Mouse (Mus musculus) CH12.LX (cell line): ENCODE measurements around the gene Btbd9. TPM values are rescaled to one million over a fixed set of nuclear protein-coding genes. Genes with fewer than 3 reads are reported as not detected.

Experiments used
- DNase-seq: peaks from one replicate; pipeline ENCODE4 v3.0.0-alpha.2; 2013; ENCODE audit errors: extremely low read depth
- H3K27ac ChIP-seq: 2 replicates; pipeline ENCODE4 v1.5.1; 2012; ENCODE audit warnings: low read depth, mild to moderate bottlenecking, control low read depth, moderate library complexity; ENCODE audit not compliant: insufficient read depth
- H3K27me3 ChIP-seq: replicated peaks from 2 replicates; pipeline ENCODE3; 2012; ENCODE audit warnings: inconsistent platforms
- H3K36me3 ChIP-seq, 2 experiments: replicated peaks in 1 of 2; 2 replicates each; pipeline versions ENCODE3 to v1.6.1; 2012; ENCODE audit warnings: inconsistent platforms in 1 of 2, low read length in 1 of 2, mild to moderate bottlenecking in 1 of 2, mixed read lengths in 1 of 2, moderate library complexity in 1 of 2; ENCODE audit not compliant: control insufficient read depth in 1 of 2, insufficient read depth in 1 of 2
- H3K4me1 ChIP-seq, 2 experiments: 2 replicates each; pipeline ENCODE4 v1.6.1; 2012; ENCODE audit warnings: inconsistent platforms in 1 of 2, moderate library complexity in 1 of 2; ENCODE audit not compliant: insufficient read depth in 2 of 2, control insufficient read depth in 1 of 2
- H3K4me2 ChIP-seq: 2 replicates; pipeline ENCODE4 v1.6.1; 2012; ENCODE audit warnings: low read depth, mild to moderate bottlenecking, control low read depth; ENCODE audit not compliant: poor library complexity, insufficient read depth, severe bottlenecking
- H3K4me3 ChIP-seq, 3 experiments: fragments of 150-350 bp in 1 of 3; sonication (generic) in 1 of 3; replicated peaks in 1 of 3; 2 replicates each; pipeline versions ENCODE3 to v1.5.1; 2011 to 2012; ENCODE audit warnings: low read depth in 2 of 3, low read length in 2 of 3, mild to moderate bottlenecking in 2 of 3, moderate library complexity in 2 of 3, control low read depth in 1 of 3, improper control_type of control experiment in 1 of 3, inconsistent platforms in 1 of 3, mixed read lengths in 1 of 3; ENCODE audit not compliant: poor library complexity in 1 of 3
- H3K79me2 ChIP-seq: replicated peaks from 2 replicates; pipeline ENCODE4 v1.6.1; 2012; ENCODE audit warnings: mild to moderate bottlenecking, moderate library complexity; ENCODE audit not compliant: control insufficient read depth, poor library complexity, insufficient read depth, severe bottlenecking; ENCODE audit errors: extremely low read depth
- H3K9ac ChIP-seq: 2 replicates; pipeline ENCODE4 v1.6.1; 2012; ENCODE audit warnings: low read depth, mild to moderate bottlenecking, control low read depth, moderate library complexity; ENCODE audit not compliant: insufficient read depth
- H3K9me3 ChIP-seq: replicated peaks from 2 replicates; pipeline ENCODE3; 2012; ENCODE audit warnings: low read length, inconsistent platforms, mixed read lengths
- CHD1 ChIP-seq: IDR thresholded peaks from 2 replicates; pipeline ENCODE4 v1.6.1; 2012; ENCODE audit warnings: low read depth, low read length, improper control_type of control experiment, inconsistent platforms
- CTCF ChIP-seq, 2 experiments: IDR thresholded peaks in 1 of 2; conservative IDR thresholded peaks in 1 of 2; 2 replicates each; pipeline ENCODE4 v1.5.1; 2011 to 2012; ENCODE audit warnings: low read depth in 2 of 2, low read length in 2 of 2, improper control_type of control experiment in 1 of 2, inconsistent platforms in 1 of 2, mild to moderate bottlenecking in 1 of 2, moderate library complexity in 1 of 2
- ELF1 ChIP-seq: IDR thresholded peaks from 2 replicates; pipeline ENCODE4 v1.6.1; 2014; ENCODE audit warnings: low read depth, mild to moderate bottlenecking, inconsistent platforms, low read length, improper control_type of control experiment
- ETS1 ChIP-seq: conservative IDR thresholded peaks from 2 replicates; pipeline ENCODE4 v1.6.1; 2012; ENCODE audit warnings: low read depth, mild to moderate bottlenecking, inconsistent platforms, low read length, improper control_type of control experiment, moderate library complexity
- HCFC1 ChIP-seq: IDR thresholded peaks from 2 replicates; pipeline ENCODE4 v1.6.1; 2012; ENCODE audit warnings: low read depth, mild to moderate bottlenecking, inconsistent platforms, low read length, improper control_type of control experiment
- IRF4 ChIP-seq: IDR thresholded peaks from 2 replicates; pipeline ENCODE4 v1.6.1; 2014; ENCODE audit warnings: low read depth, mild to moderate bottlenecking, inconsistent platforms, low read length, improper control_type of control experiment
- JUND ChIP-seq: conservative IDR thresholded peaks from 2 replicates; pipeline ENCODE4 v1.6.1; 2011; ENCODE audit warnings: low read depth, low read length, improper control_type of control experiment
- MAX ChIP-seq: IDR thresholded peaks from 2 replicates; pipeline ENCODE4 v1.6.1; 2011; ENCODE audit warnings: low read length, improper control_type of control experiment
- MEF2A ChIP-seq: IDR thresholded peaks from 2 replicates; pipeline ENCODE4 v1.6.1; 2014; ENCODE audit warnings: low read depth, mild to moderate bottlenecking, inconsistent platforms, low read length, improper control_type of control experiment, borderline replicate concordance
- MYC ChIP-seq: IDR thresholded peaks from 2 replicates; pipeline ENCODE4 v1.6.1; 2011; ENCODE audit warnings: low read depth, mild to moderate bottlenecking, improper control_type of control experiment, low read length
- RAD21 ChIP-seq: IDR thresholded peaks from 2 replicates; pipeline ENCODE4 v1.6.1; 2011; ENCODE audit warnings: low read depth, mild to moderate bottlenecking, low read length, improper control_type of control experiment, moderate library complexity
- RCOR1 ChIP-seq: conservative IDR thresholded peaks from 2 replicates; pipeline ENCODE4 v1.6.1; 2012; ENCODE audit warnings: low read depth, mild to moderate bottlenecking, inconsistent platforms, low read length, improper control_type of control experiment
- TBP ChIP-seq: conservative IDR thresholded peaks from 2 replicates; pipeline ENCODE4 v1.6.1; 2011; ENCODE audit warnings: low read depth, low read length, improper control_type of control experiment
- TCF12 ChIP-seq: IDR thresholded peaks from 2 replicates; pipeline ENCODE4 v1.6.1; 2014; ENCODE audit warnings: low read depth, mild to moderate bottlenecking, inconsistent platforms, low read length, improper control_type of control experiment
- USF1 ChIP-seq: IDR thresholded peaks from 2 replicates; pipeline ENCODE4 v1.6.1; 2014; ENCODE audit warnings: low read depth, mild to moderate bottlenecking, inconsistent platforms, low read length, improper control_type of control experiment
- ZMIZ1 ChIP-seq: IDR thresholded peaks from 2 replicates; pipeline ENCODE4 v1.6.1; 2012; ENCODE audit warnings: low read depth, mild to moderate bottlenecking, inconsistent platforms, low read length, improper control_type of control experiment
- dilution Hi-C: fragments of 300-500 bp; cut with MboI; formaldehyde crosslinking; loops from 2 replicates; pipeline ENCODE4 v1.14.3; 2020; ENCODE audit warnings: low sequenced_read_pairs; ENCODE audit not compliant: extremely low pct_unique_long_range_greater_than_20kb, extremely low pct_ligation_motif_present
- in situ Hi-C: fragments of 300-500 bp; cut with MboI; formaldehyde crosslinking; loops from 3 replicates; pipeline ENCODE4 v1.14.3; 2019; ENCODE audit warnings: low sequenced_read_pairs, low pct_ligation_motif_present, low pct_unique_long_range_greater_than_20kb, mixed read lengths
- polyA plus RNA-seq: library from polyadenylated mRNA; unstranded; fragments of >175 nt; gene quantifications from 2 replicates; pipeline ENCODE4 v1.2.1, GENCODE M21; 2012; ENCODE audit warnings: low read depth; ENCODE audit not compliant: insufficient read length
- total RNA-seq, 2 experiments: library from RNA; depleted of rRNA; stranded (reverse); fragments of 300-350 nt in 1 of 2; fragments of >200 nt in 1 of 2; gene quantifications; 2 replicates each; pipeline ENCODE4 v1.2.3; 2012 to 2014

Gene Btbd9
- total and polyA plus RNA-seq, 3 experiments = 19.3 to 25.4 (median 20.0) TPM

DNA sequence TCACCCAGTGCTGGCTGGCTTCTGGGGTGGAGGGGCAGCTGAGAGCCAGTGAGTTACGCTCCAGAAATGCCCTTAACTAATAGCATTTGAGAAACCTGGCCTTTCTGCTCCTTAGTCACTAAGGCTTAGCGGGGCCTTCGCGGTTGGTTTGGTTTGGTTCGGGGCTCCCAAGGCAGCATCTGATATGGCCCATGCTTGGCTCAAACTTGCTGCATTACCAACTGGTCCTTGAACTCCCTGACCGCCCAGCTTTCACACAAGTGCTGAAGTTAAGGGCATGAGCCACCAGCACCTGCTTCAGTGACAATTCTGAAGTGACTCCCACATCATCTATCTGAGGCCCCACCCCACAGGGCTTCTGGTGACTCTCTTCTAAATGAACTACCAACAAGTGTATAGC, 28.0 kb upstream of the Btbd9 start:
- Histone ChIP-seq H3K27ac (no peak overlapping the region), H3K79me2 (0 out of 2 replicates have a peak, but pooled peaks cover 3% of the 10 kb centered on the region), H3K4me2 (no peak overlapping the region), H3K9ac (no peak overlapping the region), H3K9me3 (no peaks in the 10 kb centered on the region), H3K4me1 (peaks cover 0 to 17% of the 10 kb centered on the region in 2 experiments; a peak in 2 of 4 replicates)
- in situ Hi-C loops = no loop called here
- dilution Hi-C loops = no loop called here
- TF ChIP-seq HCFC1 (no peak), TCF12 (no peak), ELF1 (no peak), TBP (no peak)
- TF ChIP-seq, all 38 proteins: peak for 0
- no peak overlapping the region for H3K4me3 ChIP-seq
- no peak for DNase-seq
- H3K27me3 ChIP-seq = no peaks in the 10 kb centered on the region
- peaks cover 38 to 94% of the 10 kb centered on the region in 2 experiments for H3K36me3 ChIP-seq

DNA sequence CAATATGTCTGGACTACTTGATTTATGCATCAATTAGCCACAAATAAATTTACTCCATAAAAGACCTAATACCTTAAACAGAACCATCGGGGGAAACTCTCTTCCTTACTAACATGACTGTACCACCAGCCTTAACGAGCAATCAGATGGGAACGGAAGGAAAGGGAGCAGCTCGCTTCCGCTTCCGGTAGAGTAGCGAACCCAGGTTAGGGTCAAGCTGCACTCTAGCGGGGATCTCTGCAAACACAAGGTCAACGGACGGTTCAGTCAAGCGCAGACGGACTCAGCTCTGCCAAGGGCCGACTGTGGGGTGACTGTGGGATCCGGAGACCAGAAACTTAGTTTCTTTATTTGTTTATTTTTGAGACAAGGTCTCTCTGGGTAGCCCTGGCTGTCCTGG, 25.9 kb upstream of the Btbd9 start:
- no peak overlapping the region for H3K27ac ChIP-seq
- H3K9me3 ChIP-seq = no peaks in the 10 kb centered on the region
- in situ Hi-C loops (no loop called here), dilution Hi-C loops (no loop called here)
- TF ChIP-seq ETS1 (no peak), RCOR1 (no peak), MYC (no peak), HCFC1 (no peak), MAX (no peak), MEF2A (no peak), CTCF (conservative IDR thresholded peaks at IDR 0.05 in 1 of 2, IDR thresholded peaks at IDR 0.05 in 1 of 2; ENCODE audit: low read depth in 2 of 2, low read length in 2 of 2) (no peak), JUND (no peak), ZMIZ1 (no peak), CHD1 (no peak), USF1 (no peak)
- peaks cover 50 to 94% of the 10 kb centered on the region in 2 experiments for H3K36me3 ChIP-seq
- no peak overlapping the region for H3K4me2 ChIP-seq
- 0 out of 4 replicates have a peak, but pooled peaks cover 0 to 3% of the 10 kb centered on the region in 2 experiments for H3K4me1 ChIP-seq
- no peak for DNase-seq
- no peak overlapping the region for H3K9ac ChIP-seq
- H3K4me3 ChIP-seq = no peak overlapping the region
- 0 out of 2 replicates have a peak, but pooled peaks cover under 1% of the 10 kb centered on the region for H3K79me2 ChIP-seq
- no peaks in the 10 kb centered on the region for H3K27me3 ChIP-seq

- Histone ChIP-seq H3K27ac (no peak overlapping the region), H3K9me3 (no peaks in the 10 kb centered on the region), H3K4me3 (no peak overlapping the region), H3K79me2 (no peaks in the 10 kb centered on the region), H3K36me3 (peaks cover 63 to 87% of the 10 kb centered on the region in 2 experiments), H3K4me2 (no peak overlapping the region), H3K4me1 (peaks cover 0 to 13% of the 10 kb centered on the region in 2 experiments; a peak in 2 of 4 replicates), H3K27me3 (no peaks in the 10 kb centered on the region), H3K9ac (no peak overlapping the region)
- in situ Hi-C loops = no loop called here
- no peak for DNase-seq
- dilution Hi-C loops = no loop called here
- no peak for TF ChIP-seq IRF4
- TF ChIP-seq RAD21 = no peak
Measured at GRCm38 (mm10) chr17:30598300-30598699, 22.0 kb upstream of the Btbd9 start.
